Mouse (Mus musculus): ENCODE results near the gene Smarcd1. TPM values are rescaled to one million over a fixed set of nuclear protein-coding genes. Genes with fewer than 3 reads are reported as not detected.

Smarcd1 gene
- polyA plus RNA-seq, 1 experiment from 2014 or later, result 22.1 TPM

DNA sequence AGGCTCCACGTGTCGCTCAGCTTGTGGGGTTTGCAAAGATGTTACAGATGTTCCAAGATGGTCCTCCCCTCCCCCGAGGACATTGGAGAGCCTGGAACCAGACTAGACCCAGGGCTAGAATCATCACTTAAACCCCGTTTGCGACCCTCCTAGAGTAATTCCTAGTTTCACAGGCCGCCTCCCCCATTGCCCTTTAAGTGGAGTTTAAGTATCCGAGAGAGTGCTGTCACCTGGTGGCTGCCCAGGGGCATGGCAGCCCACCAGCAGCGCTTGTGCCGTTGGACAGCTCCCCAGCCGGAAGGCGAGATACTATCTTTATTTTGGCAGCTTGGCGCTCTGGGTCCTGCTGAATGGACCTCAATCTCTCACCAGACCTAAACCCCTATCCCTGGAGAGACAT is 33.0 kb upstream of the Smarcd1 start:
- 4% methylated on average over 12 of the region's 12 CpGs for WGBS
- H3K4me3 ChIP-seq, result no peak overlapping the region
- H3K4me2 ChIP-seq, result peak overlapping the region; percentile 29; the same call in 1 of the 2 replicates
- ATAC-seq (ENCODE audit: extremely low read depth, insufficient number of reproducible peaks, low FRiP score, low TSS enrichment), result no peak
- peaks cover 81% of the 10 kb centered on the region for H3K27me3 ChIP-seq (replicated peaks)
- H3K36me3 ChIP-seq, result no peaks in the 10 kb centered on the region
- no peaks in the 10 kb centered on the region for H3K9me3 ChIP-seq
- H3K4me1 ChIP-seq, result peaks cover 39% of the 10 kb centered on the region
- no peak overlapping the region for H3K27ac ChIP-seq (replicated peaks)
- H3K9ac ChIP-seq, result no peak overlapping the region

DNA sequence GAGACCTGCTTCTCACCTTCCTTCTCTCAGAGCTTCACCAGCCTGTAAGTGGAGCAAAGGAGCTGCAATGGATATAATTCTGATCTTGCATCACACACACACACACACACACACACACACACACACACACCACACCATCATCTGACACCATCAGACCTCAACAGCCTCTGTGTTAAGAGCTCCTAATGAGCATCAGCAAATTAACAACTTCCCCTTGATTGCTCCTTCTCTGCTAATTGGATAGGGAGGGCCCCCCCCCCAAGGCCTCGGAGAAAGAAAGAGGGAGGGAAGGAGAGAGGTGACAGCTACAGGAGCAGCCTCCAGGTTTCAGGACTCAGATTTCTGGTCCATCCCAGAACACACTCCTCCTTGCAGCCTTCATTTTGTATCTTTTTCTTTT is 32.5 kb upstream of the Smarcd1 start:
- Histone ChIP-seq H3K27me3 (replicated peaks) (peaks cover 86% of the 10 kb centered on the region), H3K9ac (no peak overlapping the region), H3K4me3 (no peak overlapping the region), H3K9me3 (no peaks in the 10 kb centered on the region), H3K4me2 (no peak overlapping the region), H3K36me3 (no peaks in the 10 kb centered on the region), H3K27ac (replicated peaks) (no peak overlapping the region), H3K4me1 (peaks cover 33% of the 10 kb centered on the region)
- ATAC-seq (ENCODE audit: extremely low read depth, insufficient number of reproducible peaks, low FRiP score, low TSS enrichment), result no peak
- 0% methylated on average over 1 of the region's 1 CpGs for WGBS

DNA sequence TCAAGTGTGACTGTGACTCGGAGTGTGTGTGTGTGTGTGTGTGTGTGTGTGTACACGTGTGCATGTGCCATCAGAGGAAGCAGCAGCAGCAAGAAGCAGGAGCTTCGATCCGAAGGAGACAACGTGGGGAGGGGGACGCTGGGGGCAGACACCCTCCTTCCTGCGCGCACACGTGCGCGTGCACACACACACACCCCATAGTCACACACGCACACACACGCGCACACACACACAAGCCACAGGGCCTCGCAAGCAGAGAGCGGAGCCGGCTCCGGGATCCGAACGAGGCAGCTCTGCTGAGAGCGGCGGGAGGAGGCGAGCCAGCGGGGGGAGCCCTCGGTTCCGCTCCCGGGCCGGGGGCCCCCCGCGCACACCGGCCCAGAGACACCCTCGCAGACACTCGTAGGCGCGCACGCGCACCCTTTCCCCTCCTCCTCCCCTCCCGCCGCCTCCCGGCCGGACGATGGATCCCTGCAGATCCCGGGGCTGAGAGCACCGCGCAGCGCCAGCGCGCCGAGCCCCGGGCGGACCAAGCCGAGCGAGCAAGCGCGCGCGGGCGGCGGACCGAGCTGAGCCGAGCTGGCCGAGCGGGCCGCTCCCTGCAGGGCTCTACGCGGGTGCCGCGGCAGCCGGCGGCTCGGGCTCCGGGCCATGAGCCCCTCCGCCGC is 31.6 kb upstream of the Smarcd1 start, which contains the start of gene Asic1:
Asic1 (plus strand) TSS at position 215 of the 668 bp plus-strand sequence.
- Histone ChIP-seq H3K4me2 (peak within 1 kb of the TSS; percentile 88), H3K27me3 (replicated peaks) (peaks cover 93% of the 10 kb centered on the region), H3K36me3 (no peaks in the 10 kb centered on the region), H3K27ac (replicated peaks) (no peak within 1 kb of the TSS), H3K4me1 (peaks cover 29% of the 10 kb centered on the region), H3K9ac (peak within 1 kb of the TSS; percentile 81), H3K4me3 (peak within 1 kb of the TSS; percentile 59), H3K9me3 (no peaks in the 10 kb centered on the region)
- no peak for ATAC-seq (ENCODE audit: extremely low read depth, insufficient number of reproducible peaks, low FRiP score, low TSS enrichment)
- WGBS, result under 1% methylated on average over 70 of the region's 74 CpGs

DNA sequence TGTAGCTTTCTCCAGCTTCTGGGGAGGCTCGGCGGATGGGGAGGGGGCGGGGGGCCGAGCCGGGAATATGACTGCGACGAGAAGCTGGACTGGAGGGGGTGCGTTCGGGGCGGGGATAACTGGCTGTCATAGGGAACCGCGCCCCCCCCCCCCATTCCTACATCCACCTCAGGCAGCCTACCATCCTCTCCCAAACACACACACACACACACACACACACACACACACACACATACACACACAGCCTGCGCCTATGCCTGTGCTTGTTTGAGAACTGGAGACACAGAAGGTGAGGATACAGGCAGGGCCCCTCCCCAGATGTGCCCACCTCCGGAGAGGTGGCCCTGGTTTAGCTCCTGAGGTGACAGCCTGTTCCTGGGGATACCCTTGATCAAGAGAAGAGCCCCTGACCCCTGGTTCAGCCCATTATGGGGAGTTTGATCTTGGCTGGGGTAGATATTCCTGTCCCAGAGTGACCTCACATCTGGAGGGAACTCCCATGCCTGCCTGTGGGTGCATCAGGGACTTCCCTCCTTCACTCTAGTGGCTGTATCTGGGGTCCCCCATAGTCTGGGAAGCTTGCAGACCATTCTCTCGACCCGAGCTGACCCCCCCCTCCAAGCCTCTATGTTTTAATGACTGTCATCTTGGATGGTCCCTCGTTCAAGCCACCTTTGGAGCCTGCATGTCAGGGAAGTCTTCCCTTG is 30.8 kb upstream of the Smarcd1 start:
- WGBS, result 8% methylated on average over 12 of the region's 17 CpGs
- H3K27me3 ChIP-seq (replicated peaks), result peaks cover 92% of the 10 kb centered on the region
- H3K4me2 ChIP-seq, result peak overlapping the region; percentile 88
- H3K9me3 ChIP-seq, result no peaks in the 10 kb centered on the region
- H3K9ac ChIP-seq, result peak overlapping the region; percentile 81
- H3K27ac ChIP-seq (replicated peaks), result no peak overlapping the region
- H3K4me1 ChIP-seq, result peaks cover 21% of the 10 kb centered on the region
- H3K4me3 ChIP-seq, result peak overlapping the region; percentile 59
- H3K36me3 ChIP-seq, result no peaks in the 10 kb centered on the region
- ATAC-seq (ENCODE audit: extremely low read depth, insufficient number of reproducible peaks, low FRiP score, low TSS enrichment), result no peak

DNA sequence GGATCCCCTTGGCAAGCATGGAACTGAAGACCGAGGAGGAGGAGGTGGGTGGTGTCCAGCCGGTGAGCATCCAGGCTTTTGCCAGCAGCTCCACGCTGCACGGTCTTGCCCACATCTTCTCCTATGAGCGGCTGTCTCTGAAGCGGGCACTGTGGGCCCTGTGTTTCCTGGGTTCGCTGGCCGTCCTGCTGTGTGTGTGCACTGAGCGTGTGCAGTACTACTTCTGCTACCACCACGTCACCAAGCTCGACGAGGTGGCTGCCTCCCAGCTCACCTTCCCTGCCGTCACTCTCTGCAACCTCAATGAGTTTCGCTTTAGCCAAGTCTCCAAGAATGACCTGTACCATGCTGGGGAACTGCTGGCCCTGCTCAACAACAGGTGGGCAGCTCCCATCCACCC is 30.1 kb upstream of the Smarcd1 start:
- Histone ChIP-seq H3K27me3 (replicated peaks) (peaks cover 90% of the 10 kb centered on the region), H3K27ac (replicated peaks) (no peak overlapping the region), H3K4me2 (no peak overlapping the region), H3K4me3 (no peak overlapping the region), H3K4me1 (peaks cover 17% of the 10 kb centered on the region), H3K9me3 (no peaks in the 10 kb centered on the region), H3K36me3 (no peaks in the 10 kb centered on the region), H3K9ac (no peak overlapping the region)
- 67% methylated on average over 14 of the region's 14 CpGs for WGBS
- ATAC-seq (ENCODE audit: extremely low read depth, insufficient number of reproducible peaks, low FRiP score, low TSS enrichment), result no peak

DNA sequence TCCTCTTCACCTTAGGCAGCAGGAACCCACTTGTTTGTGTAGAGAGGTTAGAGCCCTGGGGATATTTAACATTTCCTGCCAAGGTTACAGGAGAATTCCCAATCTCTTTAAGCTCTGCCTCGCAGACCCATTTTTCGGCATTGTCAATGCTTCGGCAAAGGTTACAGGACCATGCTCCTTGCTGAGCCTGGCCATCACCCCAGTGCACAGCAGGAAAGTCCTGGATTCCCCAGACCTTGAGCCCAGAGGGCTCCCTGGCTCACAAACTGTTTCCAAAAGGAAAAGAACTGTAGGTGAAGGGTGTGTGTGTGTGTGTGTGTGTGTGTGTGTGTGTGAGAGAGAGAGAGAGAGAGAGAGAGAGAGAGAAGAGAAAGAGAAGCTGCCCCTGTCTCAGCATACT is 27.1 kb upstream of the Smarcd1 start:
- Histone ChIP-seq H3K27ac (replicated peaks) (no peak overlapping the region), H3K36me3 (no peaks in the 10 kb centered on the region), H3K4me3 (no peak overlapping the region), H3K9me3 (no peaks in the 10 kb centered on the region), H3K9ac (no peak overlapping the region), H3K4me2 (no peak overlapping the region), H3K4me1 (peaks cover 21% of the 10 kb centered on the region), H3K27me3 (replicated peaks) (peaks cover 88% of the 10 kb centered on the region)
- WGBS, result 70% methylated on average over 3 of the region's 3 CpGs
- no peak for ATAC-seq (ENCODE audit: extremely low read depth, insufficient number of reproducible peaks, low FRiP score, low TSS enrichment)

DNA sequence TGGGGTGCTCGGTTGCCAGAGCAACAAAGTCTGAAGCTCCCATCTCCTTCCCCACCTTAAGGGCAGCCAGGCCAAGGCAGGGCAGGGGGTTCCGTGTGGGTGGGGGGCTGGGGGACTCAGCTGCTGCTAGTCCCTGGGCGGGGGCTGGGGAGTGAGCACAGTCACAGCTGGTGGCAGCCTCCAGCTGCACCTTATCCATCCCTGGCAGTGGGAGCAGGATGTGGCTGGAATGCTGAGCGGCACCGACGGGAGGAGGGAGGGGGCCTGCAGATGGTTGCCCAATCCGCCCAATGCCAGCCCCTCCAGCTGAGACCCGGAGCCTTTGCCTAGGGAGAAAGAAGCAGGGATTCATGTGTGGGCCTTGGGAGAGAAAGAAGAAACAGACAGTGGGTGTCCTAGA is 24.8 kb upstream of the Smarcd1 start:
- no peak for ATAC-seq (ENCODE audit: extremely low read depth, insufficient number of reproducible peaks, low FRiP score, low TSS enrichment)
- H3K27me3 ChIP-seq (replicated peaks), result peaks cover 79% of the 10 kb centered on the region

DNA sequence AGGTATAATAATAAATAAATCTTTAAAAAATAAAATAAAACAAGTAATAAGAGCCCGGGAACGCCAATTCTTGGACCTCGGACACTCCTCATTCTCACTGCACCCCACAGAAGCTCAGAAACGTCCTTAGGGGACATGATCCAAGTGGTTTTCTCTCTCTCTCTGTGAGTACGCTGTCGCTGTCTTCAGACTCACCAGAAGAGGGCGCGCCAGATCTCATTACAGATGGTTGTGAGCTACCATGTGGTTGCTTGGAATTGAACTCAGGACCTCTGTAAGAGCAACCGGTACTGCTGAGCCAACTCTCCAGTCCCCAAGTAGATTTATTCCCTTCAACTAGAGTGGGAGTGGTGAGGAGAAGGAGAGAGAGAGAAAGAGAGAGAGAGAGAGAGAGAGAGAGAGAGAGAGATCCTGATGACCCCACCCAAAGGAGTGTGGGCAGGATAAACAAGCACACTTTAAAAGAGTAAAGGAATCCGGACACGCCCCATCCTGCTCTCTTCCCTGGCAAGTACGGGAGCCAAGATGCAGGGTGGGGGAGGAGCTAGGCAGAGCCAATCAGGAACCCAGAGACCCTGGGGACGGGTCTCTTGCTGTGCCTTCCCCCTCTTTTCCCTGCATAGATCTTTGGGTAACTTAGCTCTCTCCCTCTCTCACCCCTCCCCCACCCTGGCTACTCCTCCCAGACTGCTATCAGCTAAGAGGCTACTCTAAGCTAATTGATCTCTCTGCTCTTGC is 23.7 kb upstream of the Smarcd1 start:
- ATAC-seq (ENCODE audit: extremely low read depth, insufficient number of reproducible peaks, low FRiP score, low TSS enrichment), result no peak
- H3K9ac ChIP-seq, result no peak overlapping the region
- no peak overlapping the region for H3K27ac ChIP-seq (replicated peaks)
- H3K4me1 ChIP-seq, result peaks cover 10% of the 10 kb centered on the region; the same call in 1 of the 2 replicates
- H3K4me2 ChIP-seq, result no peak overlapping the region
- no peaks in the 10 kb centered on the region for H3K9me3 ChIP-seq
- H3K27me3 ChIP-seq (replicated peaks), result peaks cover 67% of the 10 kb centered on the region
- 14% methylated on average over 13 of the region's 13 CpGs for WGBS
- no peaks in the 10 kb centered on the region for H3K36me3 ChIP-seq
- no peak overlapping the region for H3K4me3 ChIP-seq

More for the DNA sequence above, 24.8 kb upstream of the Smarcd1 start:
- H3K27ac ChIP-seq (replicated peaks), result no peak overlapping the region
- H3K9ac ChIP-seq, result no peak overlapping the region
- peaks cover 10% of the 10 kb centered on the region; the same call in 1 of the 2 replicates for H3K4me1 ChIP-seq
- no peaks in the 10 kb centered on the region for H3K9me3 ChIP-seq
- H3K4me2 ChIP-seq, result no peak overlapping the region
- no peaks in the 10 kb centered on the region for H3K36me3 ChIP-seq
- 29% methylated on average over 8 of the region's 8 CpGs for WGBS
- H3K4me3 ChIP-seq, result no peak overlapping the region

DNA sequence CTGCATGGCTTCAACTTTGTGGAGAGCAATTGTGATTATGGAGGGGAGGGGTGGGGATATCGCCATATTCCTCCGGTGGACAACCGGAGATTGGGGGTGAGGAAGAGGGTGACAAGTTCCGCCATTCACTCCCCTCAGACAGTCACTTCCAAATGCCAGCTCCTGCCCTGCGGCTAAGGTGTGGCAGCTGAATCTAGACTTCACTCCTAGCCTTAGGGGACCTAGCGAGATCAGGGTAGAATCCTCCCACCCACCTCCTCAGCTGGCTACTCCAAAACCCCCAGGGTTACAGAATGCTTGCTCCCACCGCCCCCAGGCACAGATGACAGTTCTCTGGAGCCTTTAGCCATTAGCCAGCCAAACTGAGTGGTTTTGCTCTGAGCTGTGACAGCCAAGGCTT is 22.9 kb upstream of the Smarcd1 start:
- peaks cover 60% of the 10 kb centered on the region for H3K27me3 ChIP-seq (replicated peaks)
- peaks cover 10% of the 10 kb centered on the region; the same call in 1 of the 2 replicates for H3K4me1 ChIP-seq
- ATAC-seq (ENCODE audit: extremely low read depth, insufficient number of reproducible peaks, low FRiP score, low TSS enrichment), result no peak
- no peak overlapping the region for H3K4me2 ChIP-seq
- no peak overlapping the region for H3K4me3 ChIP-seq
- WGBS, result 41% methylated on average over 7 of the region's 7 CpGs
- H3K36me3 ChIP-seq, result no peaks in the 10 kb centered on the region
- H3K27ac ChIP-seq (replicated peaks), result no peak overlapping the region
- H3K9me3 ChIP-seq, result no peaks in the 10 kb centered on the region
- H3K9ac ChIP-seq, result no peak overlapping the region

DNA sequence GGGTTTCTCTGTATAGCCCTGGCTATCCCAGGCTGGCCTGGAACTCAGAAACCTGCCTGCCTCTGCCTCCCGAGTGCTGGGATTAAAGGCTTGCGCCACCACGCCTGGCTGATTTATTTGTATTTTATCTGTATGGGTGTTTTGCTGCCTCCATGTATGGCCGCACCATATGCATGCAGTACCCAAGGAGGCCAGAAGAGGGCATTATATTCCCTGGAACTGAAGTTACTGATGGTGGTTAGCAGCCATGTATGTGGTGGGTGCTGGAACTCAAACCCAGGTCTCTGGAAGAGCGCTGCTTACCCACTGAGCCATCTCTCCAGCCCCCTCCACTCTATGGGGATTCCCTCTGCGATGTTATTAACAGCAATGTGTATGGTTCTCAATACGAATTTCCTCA is 19.0 kb upstream of the Smarcd1 start:
- H3K4me3 ChIP-seq, result no peak overlapping the region
- H3K9me3 ChIP-seq, result no peaks in the 10 kb centered on the region
- H3K9ac ChIP-seq, result no peak overlapping the region
- no peak for ATAC-seq (ENCODE audit: extremely low read depth, insufficient number of reproducible peaks, low FRiP score, low TSS enrichment)
- WGBS, result 80% methylated on average over 7 of the region's 7 CpGs
- peaks cover 4% of the 10 kb centered on the region; the same call in 1 of the 2 replicates for H3K4me1 ChIP-seq
- H3K27ac ChIP-seq (replicated peaks), result no peak overlapping the region
- peaks cover 31% of the 10 kb centered on the region for H3K27me3 ChIP-seq (replicated peaks)
- H3K4me2 ChIP-seq, result no peak overlapping the region
- H3K36me3 ChIP-seq, result no peaks in the 10 kb centered on the region

DNA sequence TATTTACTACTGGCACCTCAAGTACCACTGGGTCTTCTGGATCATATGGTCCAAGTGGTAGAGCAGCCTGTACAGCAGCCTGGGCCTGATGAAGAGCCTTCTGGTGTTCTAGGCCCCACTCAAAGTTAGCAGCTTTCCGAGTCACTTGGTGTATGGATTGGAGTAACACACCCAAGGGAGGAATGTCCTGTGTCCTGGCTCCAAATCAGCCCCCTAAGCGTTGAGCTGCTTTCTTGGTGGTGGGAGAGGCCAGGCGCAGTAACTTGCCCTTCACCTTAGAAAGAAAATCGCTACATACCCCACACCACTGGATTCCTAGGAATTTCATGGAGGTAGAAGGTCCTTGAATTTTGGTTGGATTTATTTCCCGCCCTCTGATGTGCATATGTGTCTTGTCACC is 17.8 kb upstream of the Smarcd1 start:
- no peaks in the 10 kb centered on the region for H3K36me3 ChIP-seq
- no peak overlapping the region for H3K4me3 ChIP-seq
- H3K27me3 ChIP-seq (replicated peaks), result peaks cover 21% of the 10 kb centered on the region
- no peak for ATAC-seq (ENCODE audit: extremely low read depth, insufficient number of reproducible peaks, low FRiP score, low TSS enrichment)
- H3K9me3 ChIP-seq, result no peaks in the 10 kb centered on the region
- 89% methylated on average over 5 of the region's 5 CpGs for WGBS
- H3K9ac ChIP-seq, result no peak overlapping the region
- no peak overlapping the region for H3K4me2 ChIP-seq
- H3K27ac ChIP-seq (replicated peaks), result no peak overlapping the region
- H3K4me1 ChIP-seq, result no peaks in the 10 kb centered on the region
